Mouse (Mus musculus) intestine, embryonic 15.5 days (tissue): Measurements from ENCODE around the gene Dnah1. TPM values are rescaled to one million over a fixed set of nuclear protein-coding genes. Genes with fewer than 3 reads are reported as not detected.

Source experiments
- ATAC-seq: fragments of 200-750 bp; cut with Nextera tagmentation; 2 replicates; pipeline ENCODE4 v1.8.0; 2017; ENCODE audit warnings: moderate TSS enrichment, moderate library complexity
- H3K27ac ChIP-seq: fragments of 300-500 bp; sonication (generic); 2 replicates; pipeline ENCODE4 v1.5.1; 2015; ENCODE audit warnings: mild to moderate bottlenecking, inconsistent platforms
- H3K27me3 ChIP-seq: fragments of 300-500 bp; sonication (generic); replicated peaks from 2 replicates; pipeline ENCODE4 v1.6.1; 2015; ENCODE audit warnings: inconsistent platforms
- H3K36me3 ChIP-seq: fragments of 300-500 bp; sonication (generic); 2 replicates; pipeline ENCODE4 v1.6.1; 2015; ENCODE audit warnings: inconsistent platforms
- H3K4me1 ChIP-seq: fragments of 300-500 bp; sonication (generic); replicated peaks from 2 replicates; pipeline ENCODE4 v1.6.1; 2015; ENCODE audit warnings: inconsistent platforms
- H3K4me2 ChIP-seq: fragments of 300-500 bp; sonication (generic); replicated peaks from 2 replicates; pipeline ENCODE4 v1.6.1; 2015; ENCODE audit warnings: mild to moderate bottlenecking, inconsistent platforms
- H3K4me3 ChIP-seq: fragments of 300-500 bp; sonication (generic); replicated peaks from 2 replicates; pipeline ENCODE4 v1.5.1; 2015; ENCODE audit warnings: inconsistent platforms
- H3K9ac ChIP-seq: fragments of 300-500 bp; sonication (generic); 2 replicates; pipeline ENCODE4 v1.6.1; 2015; ENCODE audit warnings: inconsistent platforms
- H3K9me3 ChIP-seq: fragments of 300-500 bp; sonication (generic); 2 replicates; pipeline ENCODE4 v1.6.1; 2016; ENCODE audit warnings: inconsistent platforms
- WGBS: fragments of 180-500 bp; shearing (Covaris S2); methylation state at CpG from one replicate; pipeline ENCODE4 v1.1.7; 2015; 5-methylcytosine and 5-hydroxymethylcytosine counted together
- polyA plus RNA-seq: library from polyadenylated mRNA; unstranded; fragments of >200 nt; fragmentation: Nextera tagmentation; extraction: Ambion mirVana; gene quantifications from 2 replicates; pipeline ENCODE4 v1.2.1, GENCODE M21; 2015

The Dnah1 gene
- polyA plus RNA-seq, 1 experiment from 2014 or later = 3.6 TPM

DNA sequence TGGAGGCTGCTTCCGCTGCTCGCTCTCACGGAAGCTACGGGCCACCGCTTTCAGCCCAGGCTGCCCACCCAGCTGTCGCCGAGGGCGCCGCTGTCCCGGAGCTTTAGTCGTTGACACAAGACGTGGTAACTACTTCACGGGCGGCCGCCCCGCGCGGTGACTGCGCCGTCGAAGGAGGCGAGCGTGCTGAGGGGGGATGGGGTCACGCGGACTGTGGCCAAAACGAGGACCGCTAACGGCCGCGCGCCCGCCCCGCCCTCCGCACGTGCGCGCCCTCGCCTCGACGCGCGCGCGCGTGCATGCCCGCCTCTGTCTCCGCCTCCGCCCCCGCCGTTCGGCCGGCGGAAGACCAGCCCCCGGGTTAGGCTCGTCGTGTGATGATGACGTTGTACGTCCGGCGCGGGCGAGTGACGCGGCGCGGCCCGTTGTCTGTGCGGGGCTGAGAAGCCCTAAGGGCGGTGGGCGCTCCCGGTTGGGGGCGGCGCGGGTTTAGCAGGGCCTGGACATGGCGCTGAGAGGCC lies 72.6 kb downstream of the Dnah1 start, which contains the start of the genes Phf7 and Bap1:
Phf7 (minus strand) TSS at position 234 of the 521 bp plus-strand sequence.
Bap1 (plus strand) TSS at position 367 of the 521 bp plus-strand sequence.
- H3K27me3 ChIP-seq = no peaks in the 10 kb centered on the region
- whole genome bisulfite sequencing = under 1% methylated on average over 75 of the region's 75 CpGs
- H3K9ac ChIP-seq = peak within 1 kb of the TSS; percentile 98
- H3K36me3 ChIP-seq = peaks cover 26% of the 10 kb centered on the region
- peaks cover 12% of the 10 kb centered on the region for H3K4me1 ChIP-seq
- peak within 1 kb of the TSS; percentile 88 for H3K4me3 ChIP-seq
- H3K27ac ChIP-seq = peak within 1 kb of the TSS; percentile 93
- H3K4me2 ChIP-seq = peak within 1 kb of the TSS; percentile 74
- no peaks in the 10 kb centered on the region for H3K9me3 ChIP-seq
- ATAC-seq = peak; percentile 96

DNA sequence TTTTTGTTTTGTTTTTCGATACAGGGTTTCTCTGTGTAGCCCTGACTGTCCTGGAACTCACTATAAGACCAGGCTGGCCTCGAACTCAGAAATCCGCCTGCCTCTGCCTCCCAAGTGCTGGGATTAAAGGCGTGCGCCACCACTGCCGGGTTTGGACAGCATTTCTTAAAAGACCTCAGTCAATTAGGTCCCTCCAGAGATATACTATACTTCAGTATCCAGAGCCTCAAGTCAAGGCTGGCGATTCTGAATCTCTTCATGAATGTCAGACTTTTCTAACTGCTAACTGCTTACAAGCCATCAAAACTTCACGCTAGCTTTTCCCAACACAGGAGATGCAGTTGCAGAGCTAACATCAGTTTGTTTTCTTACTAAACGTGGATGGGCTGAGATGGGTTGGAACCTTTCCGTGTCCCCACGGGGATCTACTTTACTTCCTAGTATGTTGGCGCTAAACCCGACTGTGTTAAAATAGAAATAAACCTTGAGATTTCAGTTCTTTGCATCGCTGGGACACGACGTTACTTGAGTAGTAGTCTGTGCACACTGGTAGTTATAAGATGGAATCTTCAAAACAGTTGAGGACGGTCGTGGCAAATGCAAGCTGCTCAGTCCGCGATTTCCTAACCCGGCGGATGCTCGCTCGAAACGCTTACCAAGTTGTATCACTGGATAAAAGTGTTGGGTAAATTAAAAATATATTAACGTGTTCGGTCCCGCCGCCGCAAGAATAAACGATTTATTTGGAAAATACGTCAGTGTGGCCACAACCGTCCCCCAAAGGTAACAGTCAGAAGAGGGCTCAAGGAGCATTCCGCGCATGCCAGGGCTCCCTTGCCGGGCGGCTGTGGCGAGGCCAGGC lies 73.2 kb downstream of the Dnah1 start:
- 17% methylated on average over 38 of the region's 38 CpGs for WGBS

DNA sequence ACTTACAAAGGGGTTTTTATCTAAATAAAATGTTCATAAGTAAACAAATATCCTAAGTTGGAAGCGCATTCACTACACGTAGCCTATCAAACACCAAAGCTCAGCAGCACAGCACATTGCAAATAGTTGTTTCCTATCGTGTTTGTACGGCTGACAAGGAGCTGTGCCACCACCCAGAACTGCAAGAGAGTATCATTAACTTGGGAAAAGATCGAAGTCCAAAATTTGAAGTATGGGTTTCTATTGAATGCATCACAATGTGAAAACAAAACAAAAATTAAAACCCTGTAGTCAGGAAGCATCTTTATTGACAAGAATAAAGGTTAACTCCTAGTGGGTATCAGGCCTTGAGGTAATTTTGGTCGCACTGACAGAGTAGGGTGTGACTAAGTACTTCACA lies 75.3 kb downstream of the Dnah1 start:
- Histone ChIP-seq H3K4me3 (no peak overlapping the region), H3K4me1 (peaks cover 12% of the 10 kb centered on the region), H3K4me2 (no peak overlapping the region), H3K9ac (no peak overlapping the region), H3K36me3 (0 out of 2 replicates have a peak, but pooled peaks cover 2% of the 10 kb centered on the region), H3K27me3 (no peaks in the 10 kb centered on the region), H3K9me3 (no peaks in the 10 kb centered on the region), H3K27ac (no peak overlapping the region)
- ATAC-seq = no peak
- WGBS = 84% methylated on average over 6 of the region's 6 CpGs

More for the DNA sequence above, 73.2 kb downstream of the Dnah1 start:
- Histone ChIP-seq H3K9ac (peak overlapping the region; percentile 82), H3K4me3 (peak overlapping the region; percentile 88), H3K9me3 (no peaks in the 10 kb centered on the region), H3K27me3 (no peaks in the 10 kb centered on the region), H3K27ac (peak overlapping the region; percentile 93), H3K4me2 (peak overlapping the region; percentile 67), H3K36me3 (peaks cover 19% of the 10 kb centered on the region), H3K4me1 (peaks cover 12% of the 10 kb centered on the region)
- peak; percentile 92 for ATAC-seq

DNA sequence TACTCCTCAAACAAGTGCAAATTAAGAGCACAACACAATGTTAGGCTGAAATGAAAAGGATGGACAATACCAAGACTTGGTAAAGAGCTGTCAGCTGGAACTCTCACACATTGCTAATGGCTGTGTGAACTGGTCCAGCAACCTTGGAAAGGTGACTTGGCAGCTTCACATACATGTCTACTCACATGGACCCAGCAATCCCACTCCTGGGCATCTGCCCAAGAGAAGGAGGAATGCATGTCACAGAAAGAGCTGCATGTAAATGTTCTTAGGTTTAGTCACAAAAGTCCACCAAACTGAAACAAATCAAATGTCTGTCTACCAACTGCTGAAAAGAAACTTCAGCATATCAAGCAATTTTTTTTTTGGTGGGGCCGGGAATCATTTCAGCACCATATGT lies 77.8 kb downstream of the Dnah1 start:
- no peak for ATAC-seq
- no peaks in the 10 kb centered on the region for H3K36me3 ChIP-seq
- 0 out of 2 replicates have a peak, but pooled peaks cover 5% of the 10 kb centered on the region for H3K4me1 ChIP-seq
- H3K27ac ChIP-seq = no peak overlapping the region
- H3K9me3 ChIP-seq = no peaks in the 10 kb centered on the region
- 88% methylated on average over 1 of the region's 1 CpGs for WGBS
- H3K27me3 ChIP-seq = no peaks in the 10 kb centered on the region
- no peak overlapping the region for H3K9ac ChIP-seq
- no peak overlapping the region for H3K4me3 ChIP-seq
- no peak overlapping the region for H3K4me2 ChIP-seq

DNA sequence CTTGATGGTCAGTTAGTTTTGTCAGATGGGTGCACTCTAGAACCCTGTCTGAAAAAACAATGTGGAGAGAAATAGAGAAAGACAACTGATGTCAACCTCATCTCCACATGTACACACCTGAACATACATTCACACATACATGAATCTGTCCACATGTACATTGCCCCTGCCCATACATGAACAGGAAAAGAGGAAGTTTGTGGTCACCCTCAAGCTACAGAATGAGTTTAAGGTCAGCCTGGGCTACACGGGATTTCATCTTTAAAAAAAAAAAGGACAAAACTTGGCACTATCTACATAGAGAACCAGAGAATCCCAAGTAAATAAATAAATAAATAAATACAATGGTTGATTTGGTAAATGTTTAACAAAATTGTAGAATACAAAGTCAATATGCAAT lies 78.9 kb downstream of the Dnah1 start:
- Histone ChIP-seq H3K4me2 (no peak overlapping the region), H3K4me1 (no peaks in the 10 kb centered on the region), H3K9me3 (no peaks in the 10 kb centered on the region), H3K4me3 (no peak overlapping the region), H3K36me3 (no peaks in the 10 kb centered on the region), H3K9ac (no peak overlapping the region), H3K27ac (no peak overlapping the region), H3K27me3 (no peaks in the 10 kb centered on the region)
- 75% methylated on average over 1 of the region's 1 CpGs for WGBS
- no peak for ATAC-seq

DNA sequence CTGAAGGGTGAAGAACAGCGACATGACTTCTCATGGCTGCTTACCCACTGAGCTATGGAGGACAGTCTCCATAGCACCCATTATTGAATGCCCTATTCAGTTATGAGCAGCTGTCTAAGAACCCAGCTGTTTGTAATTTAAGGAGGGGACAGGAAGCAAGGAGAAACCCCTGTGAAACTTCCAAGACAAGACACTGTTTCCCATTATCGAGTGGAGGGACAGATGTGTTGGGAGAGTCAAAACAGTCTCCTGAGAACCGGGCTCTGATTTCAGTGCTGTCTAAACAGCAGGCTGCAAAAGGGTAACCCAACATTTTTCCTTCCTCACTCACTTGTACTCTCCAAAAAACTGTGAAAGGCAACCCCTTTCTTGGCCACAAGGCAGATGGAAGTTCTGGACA lies 83.2 kb downstream of the Dnah1 start:
- H3K9me3 ChIP-seq = no peaks in the 10 kb centered on the region
- H3K36me3 ChIP-seq = no peaks in the 10 kb centered on the region
- H3K27ac ChIP-seq = no peak overlapping the region
- H3K9ac ChIP-seq = no peak overlapping the region
- 74% methylated on average over 3 of the region's 3 CpGs for WGBS
- no peaks in the 10 kb centered on the region for H3K27me3 ChIP-seq
- no peaks in the 10 kb centered on the region for H3K4me1 ChIP-seq
- H3K4me3 ChIP-seq = no peak overlapping the region
- ATAC-seq = no peak
- no peak overlapping the region for H3K4me2 ChIP-seq

- H3K27ac ChIP-seq = no peak overlapping the region
- no peaks in the 10 kb centered on the region for H3K4me1 ChIP-seq
- H3K9me3 ChIP-seq = no peaks in the 10 kb centered on the region
- H3K36me3 ChIP-seq = no peaks in the 10 kb centered on the region
- H3K4me3 ChIP-seq = no peak overlapping the region
- no peak overlapping the region for H3K4me2 ChIP-seq
- ATAC-seq = no peak
- no peaks in the 10 kb centered on the region for H3K27me3 ChIP-seq
- no peak overlapping the region for H3K9ac ChIP-seq
- WGBS = 76% methylated on average over 7 of the region's 7 CpGs
These were observed 86.4 kb downstream of the Dnah1 start for GRCm38 (mm10) chr14:31237101-31237882.

- Histone ChIP-seq H3K4me3 (no peak overlapping the region), H3K27me3 (no peaks in the 10 kb centered on the region), H3K36me3 (no peaks in the 10 kb centered on the region), H3K9ac (no peak overlapping the region), H3K4me2 (no peak overlapping the region), H3K4me1 (no peaks in the 10 kb centered on the region), H3K27ac (no peak overlapping the region), H3K9me3 (no peaks in the 10 kb centered on the region)
- WGBS = 15% methylated on average over 11 of the region's 11 CpGs
- peak; percentile 72 for ATAC-seq
These were observed 89.6 kb downstream of the Dnah1 start for GRCm38 (mm10) chr14:31233996-31234591.

GRCm38 (mm10) chr14:31233070-31233995 lies 90.4 kb downstream of the Dnah1 start:
- 75% methylated on average over 14 of the region's 14 CpGs for WGBS
- Histone ChIP-seq H3K27me3 (no peaks in the 10 kb centered on the region), H3K27ac (no peak overlapping the region), H3K4me1 (0 out of 2 replicates have a peak, but pooled peaks cover under 1% of the 10 kb centered on the region), H3K9ac (no peak overlapping the region), H3K36me3 (no peaks in the 10 kb centered on the region), H3K9me3 (no peaks in the 10 kb centered on the region), H3K4me3 (no peak overlapping the region), H3K4me2 (no peak overlapping the region)
- peak; percentile 18; the same call in 1 of the 2 replicates for ATAC-seq

DNA sequence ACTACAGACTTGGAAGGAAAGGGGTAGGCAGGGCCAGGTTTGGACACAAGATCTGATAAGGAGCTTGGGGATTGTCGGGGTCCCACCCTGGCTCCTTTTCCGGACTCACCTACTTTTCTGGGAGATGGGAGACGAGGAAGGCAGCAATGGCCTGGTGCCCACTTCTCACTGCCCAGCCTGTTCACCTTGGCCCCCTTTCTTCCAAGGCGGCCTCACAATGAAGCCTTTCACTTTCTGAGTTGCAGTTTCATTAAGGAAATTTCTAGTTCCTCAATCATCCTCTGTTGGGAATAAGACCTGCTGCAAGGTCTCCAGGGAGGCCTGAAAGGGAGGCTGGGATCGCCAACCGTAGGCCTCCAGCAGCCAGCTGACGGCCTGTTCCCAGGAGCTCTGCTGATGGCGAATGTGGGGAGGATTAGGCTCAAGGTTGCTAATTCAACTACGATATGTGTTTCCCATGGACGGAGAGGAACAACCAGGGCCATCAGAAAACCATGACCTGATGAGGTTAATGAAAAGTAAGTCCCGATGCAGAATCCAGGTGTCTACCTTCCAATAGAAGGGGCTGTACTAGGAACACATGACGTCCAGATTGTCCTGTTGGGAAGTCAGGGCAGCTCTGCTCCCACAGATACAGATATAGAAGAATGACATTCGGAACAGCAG lies 91.2 kb downstream of the Dnah1 start:
- Histone ChIP-seq H3K36me3 (no peaks in the 10 kb centered on the region), H3K4me2 (no peak overlapping the region), H3K27ac (no peak overlapping the region)

DNA sequence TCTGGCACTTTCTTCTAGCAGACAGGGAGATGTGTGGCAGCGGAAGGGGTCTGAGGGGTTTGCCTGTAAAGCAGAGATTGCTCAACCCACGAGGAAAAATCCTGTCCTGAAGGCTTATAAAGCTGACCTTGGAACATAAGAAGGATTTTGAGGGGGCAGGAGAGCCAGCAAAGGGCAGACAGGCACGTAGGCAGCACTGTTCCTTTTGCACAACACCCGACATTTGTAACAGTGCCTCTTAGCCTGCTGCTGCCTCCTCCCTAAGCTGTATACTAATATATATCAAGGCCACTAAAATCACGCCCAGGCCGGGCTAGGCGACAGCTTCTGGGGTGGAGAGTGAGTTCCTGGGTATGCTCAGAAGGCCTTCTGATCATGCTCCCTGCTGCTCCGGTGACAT lies 93.3 kb downstream of the Dnah1 start:
- Histone ChIP-seq H3K27me3 (no peaks in the 10 kb centered on the region), H3K9me3 (no peaks in the 10 kb centered on the region), H3K4me2 (no peak overlapping the region), H3K4me1 (0 out of 2 replicates have a peak, but pooled peaks cover 10% of the 10 kb centered on the region), H3K4me3 (no peak overlapping the region), H3K27ac (no peak overlapping the region), H3K9ac (no peak overlapping the region), H3K36me3 (no peaks in the 10 kb centered on the region)
- WGBS = 62% methylated on average over 8 of the region's 8 CpGs
- no peak for ATAC-seq

More for the DNA sequence above, 91.2 kb downstream of the Dnah1 start:
- no peak for ATAC-seq
- no peaks in the 10 kb centered on the region for H3K27me3 ChIP-seq
- H3K9ac ChIP-seq = no peak overlapping the region
- 79% methylated on average over 13 of the region's 13 CpGs for WGBS
- H3K4me1 ChIP-seq = 0 out of 2 replicates have a peak, but pooled peaks cover 2% of the 10 kb centered on the region
- H3K4me3 ChIP-seq = no peak overlapping the region
- no peaks in the 10 kb centered on the region for H3K9me3 ChIP-seq
